Mouse (Mus musculus): ENCODE data around the gene Dlgap4.

DNA sequence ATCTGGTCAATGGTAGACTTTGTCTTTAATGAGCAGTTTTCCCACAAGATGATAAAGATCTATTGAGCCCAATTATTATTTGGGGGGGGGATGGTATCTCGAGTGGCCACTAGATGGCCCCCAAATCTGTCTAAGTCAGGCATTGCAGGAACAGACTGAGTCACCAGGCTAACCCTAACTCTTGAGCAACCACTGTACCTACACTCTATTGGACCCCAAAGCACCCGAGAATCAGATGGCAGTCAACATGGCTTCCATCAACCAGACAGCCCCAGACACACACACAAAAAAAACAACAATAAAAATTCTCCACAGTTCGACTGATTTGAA lies 174.2 kb downstream of the Dlgap4 start:
- no peak for TF ChIP-seq GATA1 (IDR thresholded peaks at IDR 0.05; ENCODE audit: borderline replicate concordance, low read length)
- TF ChIP-seq FLI1 (IDR thresholded peaks at IDR 0.05; ENCODE audit: low read length): no peak
